Mouse (Mus musculus): ENCODE measurements around the gene Zbtb16.

GRCm38 (mm10) chr9:48731651-48732536, 104.1 kb downstream of the Zbtb16 start:
- TF ChIP-seq POLR2A (IDR thresholded peaks at IDR 0.05; ENCODE audit: control insufficient read depth, extremely low read depth, insufficient read depth, low read length, poor library complexity) (no peak), CTCF (IDR thresholded peaks at IDR 0.05; ENCODE audit: borderline replicate concordance, control insufficient read depth, extremely low read depth, insufficient read depth, low read length, poor library complexity) (no peak)

All from thymus, adult 2 months (tissue).